Mouse (Mus musculus): Measurements from ENCODE around the gene Foxn3. TPM values are rescaled to one million over a fixed set of nuclear protein-coding genes. Genes with fewer than 3 reads are reported as not detected.

Foxn3 gene
- polyA plus RNA-seq, 1 experiment from 2014 or later = 86.3 TPM

- peaks cover 35% of the 10 kb centered on the region for H3K36me3 ChIP-seq (ENCODE audit: control insufficient read depth, insufficient read depth, low read length)
- no peak overlapping the region for H3K27ac ChIP-seq (replicated peaks; ENCODE audit: low read depth, low read length)
- no peak overlapping the region for H3K4me2 ChIP-seq (ENCODE audit: low read depth, low read length)
- H3K4me1 ChIP-seq (ENCODE audit: control insufficient read depth, insufficient read depth, low read length) = peaks cover 12% of the 10 kb centered on the region; the same call in 1 of the 2 replicates
- WGBS = 59% methylated on average over 17 of the region's 17 CpGs
- peak overlapping the region; percentile 8; the same call in 1 of the 2 replicates for H3K9ac ChIP-seq (ENCODE audit: low read depth, low read length)
- DNase-seq (ENCODE audit: low spot score) = no peak
- no peaks in the 10 kb centered on the region for H3K27me3 ChIP-seq (replicated peaks; ENCODE audit: control insufficient read depth, insufficient read depth, low read length)
- ATAC-seq (ENCODE audit: low read depth) = no peak
- no peak overlapping the region for H3K4me3 ChIP-seq (ENCODE audit: low read depth, low read length)
- H3K9me3 ChIP-seq (ENCODE audit: control insufficient read depth, low read length) = no peaks in the 10 kb centered on the region
Observed at GRCm38 (mm10) chr12:99385897-99386834, 177.2 kb downstream of the Foxn3 start.

GRCm38 (mm10) chr12:99385073-99385472, 178.3 kb downstream of the Foxn3 start:
- no peaks in the 10 kb centered on the region for H3K27me3 ChIP-seq (replicated peaks; ENCODE audit: control insufficient read depth, insufficient read depth, low read length)
- 80% methylated on average over 4 of the region's 4 CpGs for WGBS
- no peak overlapping the region for H3K4me2 ChIP-seq (ENCODE audit: low read depth, low read length)
- no peak overlapping the region for H3K9ac ChIP-seq (ENCODE audit: low read depth, low read length)
- H3K4me3 ChIP-seq (ENCODE audit: low read depth, low read length) = no peak overlapping the region
- peaks cover 11% of the 10 kb centered on the region; the same call in 1 of the 2 replicates for H3K4me1 ChIP-seq (ENCODE audit: control insufficient read depth, insufficient read depth, low read length)
- DNase-seq (ENCODE audit: low spot score) = no peak
- no peaks in the 10 kb centered on the region for H3K9me3 ChIP-seq (ENCODE audit: control insufficient read depth, low read length)
- no peak for ATAC-seq (ENCODE audit: low read depth)
- no peak overlapping the region for H3K27ac ChIP-seq (replicated peaks; ENCODE audit: low read depth, low read length)
- peaks cover 35% of the 10 kb centered on the region for H3K36me3 ChIP-seq (ENCODE audit: control insufficient read depth, insufficient read depth, low read length)

- Histone ChIP-seq H3K27ac (replicated peaks; ENCODE audit: low read depth, low read length) (no peak overlapping the region), H3K4me1 (ENCODE audit: control insufficient read depth, insufficient read depth, low read length) (peaks cover 9% of the 10 kb centered on the region; the same call in 1 of the 2 replicates), H3K9ac (ENCODE audit: low read depth, low read length) (no peak overlapping the region), H3K36me3 (ENCODE audit: control insufficient read depth, insufficient read depth, low read length) (0 out of 2 replicates have a peak, but pooled peaks cover 10% of the 10 kb centered on the region), H3K9me3 (ENCODE audit: control insufficient read depth, low read length) (no peaks in the 10 kb centered on the region), H3K27me3 (replicated peaks; ENCODE audit: control insufficient read depth, insufficient read depth, low read length) (no peaks in the 10 kb centered on the region), H3K4me3 (ENCODE audit: low read depth, low read length) (no peak overlapping the region), H3K4me2 (ENCODE audit: low read depth, low read length) (no peak overlapping the region)
- no peak for ATAC-seq (ENCODE audit: low read depth)
- no peak for DNase-seq (ENCODE audit: low spot score)
- WGBS = 80% methylated on average over 9 of the region's 9 CpGs
Observed at GRCm38 (mm10) chr12:99381317-99381716, 182.1 kb downstream of the Foxn3 start.

GRCm38 (mm10) chr12:99380855-99381262, 182.5 kb downstream of the Foxn3 start:
- Histone ChIP-seq H3K4me3 (ENCODE audit: low read depth, low read length) (no peak overlapping the region), H3K4me1 (ENCODE audit: control insufficient read depth, insufficient read depth, low read length) (peaks cover 4% of the 10 kb centered on the region; the same call in 1 of the 2 replicates), H3K27me3 (replicated peaks; ENCODE audit: control insufficient read depth, insufficient read depth, low read length) (no peaks in the 10 kb centered on the region), H3K9ac (ENCODE audit: low read depth, low read length) (no peak overlapping the region), H3K27ac (replicated peaks; ENCODE audit: low read depth, low read length) (no peak overlapping the region), H3K36me3 (ENCODE audit: control insufficient read depth, insufficient read depth, low read length) (0 out of 2 replicates have a peak, but pooled peaks cover 10% of the 10 kb centered on the region), H3K9me3 (ENCODE audit: control insufficient read depth, low read length) (no peaks in the 10 kb centered on the region), H3K4me2 (ENCODE audit: low read depth, low read length) (no peak overlapping the region)
- no peak for DNase-seq (ENCODE audit: low spot score)
- ATAC-seq (ENCODE audit: low read depth) = no peak
- 58% methylated on average over 4 of the region's 4 CpGs for WGBS

GRCm38 (mm10) chr12:99380124-99380523, 183.3 kb downstream of the Foxn3 start:
- Histone ChIP-seq H3K9me3 (ENCODE audit: control insufficient read depth, low read length) (no peaks in the 10 kb centered on the region), H3K4me3 (ENCODE audit: low read depth, low read length) (no peak overlapping the region), H3K36me3 (ENCODE audit: control insufficient read depth, insufficient read depth, low read length) (0 out of 2 replicates have a peak, but pooled peaks cover 11% of the 10 kb centered on the region), H3K27ac (replicated peaks; ENCODE audit: low read depth, low read length) (no peak overlapping the region), H3K9ac (ENCODE audit: low read depth, low read length) (no peak overlapping the region), H3K27me3 (replicated peaks; ENCODE audit: control insufficient read depth, insufficient read depth, low read length) (no peaks in the 10 kb centered on the region), H3K4me2 (ENCODE audit: low read depth, low read length) (no peak overlapping the region), H3K4me1 (ENCODE audit: control insufficient read depth, insufficient read depth, low read length) (0 out of 2 replicates have a peak, but pooled peaks cover 3% of the 10 kb centered on the region)
- ATAC-seq (ENCODE audit: low read depth) (no peak), DNase-seq (ENCODE audit: low spot score) (no peak)
- 55% methylated on average over 6 of the region's 6 CpGs for WGBS

- no peak overlapping the region for H3K9ac ChIP-seq (ENCODE audit: low read depth, low read length)
- no peaks in the 10 kb centered on the region for H3K9me3 ChIP-seq (ENCODE audit: control insufficient read depth, low read length)
- H3K4me3 ChIP-seq (ENCODE audit: low read depth, low read length) = no peak overlapping the region
- H3K4me2 ChIP-seq (ENCODE audit: low read depth, low read length) = no peak overlapping the region
- no peak overlapping the region for H3K27ac ChIP-seq (replicated peaks; ENCODE audit: low read depth, low read length)
- H3K27me3 ChIP-seq (replicated peaks; ENCODE audit: control insufficient read depth, insufficient read depth, low read length) = no peaks in the 10 kb centered on the region
- 0 out of 2 replicates have a peak, but pooled peaks cover 3% of the 10 kb centered on the region for H3K4me1 ChIP-seq (ENCODE audit: control insufficient read depth, insufficient read depth, low read length)
- no peak for DNase-seq (ENCODE audit: low spot score)
- no peak for ATAC-seq (ENCODE audit: low read depth)
- WGBS = 82% methylated on average over 8 of the region's 8 CpGs
- H3K36me3 ChIP-seq (ENCODE audit: control insufficient read depth, insufficient read depth, low read length) = 0 out of 2 replicates have a peak, but pooled peaks cover 28% of the 10 kb centered on the region
Observed at GRCm38 (mm10) chr12:99378284-99378683, 185.1 kb downstream of the Foxn3 start.

- Histone ChIP-seq H3K27me3 (replicated peaks; ENCODE audit: control insufficient read depth, insufficient read depth, low read length) (no peaks in the 10 kb centered on the region), H3K9me3 (ENCODE audit: control insufficient read depth, low read length) (no peaks in the 10 kb centered on the region), H3K36me3 (ENCODE audit: control insufficient read depth, insufficient read depth, low read length) (0 out of 2 replicates have a peak, but pooled peaks cover 26% of the 10 kb centered on the region), H3K9ac (ENCODE audit: low read depth, low read length) (no peak overlapping the region), H3K4me3 (ENCODE audit: low read depth, low read length) (no peak overlapping the region), H3K27ac (replicated peaks; ENCODE audit: low read depth, low read length) (no peak overlapping the region), H3K4me2 (ENCODE audit: low read depth, low read length) (no peak overlapping the region), H3K4me1 (ENCODE audit: control insufficient read depth, insufficient read depth, low read length) (0 out of 2 replicates have a peak, but pooled peaks cover 3% of the 10 kb centered on the region)
- ATAC-seq (ENCODE audit: low read depth) = no peak
- DNase-seq (ENCODE audit: low spot score) = no peak
- 65% methylated on average over 3 of the region's 3 CpGs for WGBS
Observed at GRCm38 (mm10) chr12:99377705-99378104, 185.7 kb downstream of the Foxn3 start.

GRCm38 (mm10) chr12:99377069-99377468, 186.3 kb downstream of the Foxn3 start:
- Histone ChIP-seq H3K4me3 (ENCODE audit: low read depth, low read length) (no peak overlapping the region), H3K27me3 (replicated peaks; ENCODE audit: control insufficient read depth, insufficient read depth, low read length) (no peaks in the 10 kb centered on the region), H3K27ac (replicated peaks; ENCODE audit: low read depth, low read length) (no peak overlapping the region), H3K36me3 (ENCODE audit: control insufficient read depth, insufficient read depth, low read length) (0 out of 2 replicates have a peak, but pooled peaks cover 23% of the 10 kb centered on the region), H3K4me1 (ENCODE audit: control insufficient read depth, insufficient read depth, low read length) (0 out of 2 replicates have a peak, but pooled peaks cover 3% of the 10 kb centered on the region), H3K9ac (ENCODE audit: low read depth, low read length) (no peak overlapping the region), H3K4me2 (ENCODE audit: low read depth, low read length) (no peak overlapping the region), H3K9me3 (ENCODE audit: control insufficient read depth, low read length) (no peaks in the 10 kb centered on the region)
- 76% methylated on average over 10 of the region's 10 CpGs for WGBS
- ATAC-seq (ENCODE audit: low read depth) = no peak
- no peak for DNase-seq (ENCODE audit: low spot score)

Measured in embryonic facial prominence, embryonic 14.5 days (tissue).